Mouse (Mus musculus) bone marrow, adult 2 months (tissue): ENCODE data around the gene Cdipt. TPM values are rescaled to one million over a fixed set of nuclear protein-coding genes. Genes with fewer than 3 reads are reported as not detected.

Experiments
- H3K27ac ChIP-seq: fragments of 200-500 bp; 2 replicates; pipeline ENCODE4 v1.5.1; 2012; ENCODE audit warnings: low read depth, mild to moderate bottlenecking, control low read depth, inconsistent platforms, low read length; ENCODE audit not compliant: control insufficient read depth, poor library complexity, insufficient read depth
- H3K4me1 ChIP-seq: fragments of 200-500 bp; 2 replicates; pipeline ENCODE4 v1.6.1; 2011; ENCODE audit warnings: low read length; ENCODE audit not compliant: control insufficient read depth, insufficient read depth
- H3K4me3 ChIP-seq: fragments of 200-500 bp; replicated peaks from 2 replicates; pipeline ENCODE3; 2011; ENCODE audit warnings: mild to moderate bottlenecking, low read depth, low read length, control low read depth; ENCODE audit not compliant: control insufficient read depth
- CTCF ChIP-seq: fragments of 200-500 bp; IDR thresholded peaks from 2 replicates; pipeline ENCODE4 v1.5.1; 2011; ENCODE audit warnings: low read length, control low read depth; ENCODE audit not compliant: control insufficient read depth, insufficient read depth
- POLR2A ChIP-seq: fragments of 200-500 bp; IDR thresholded peaks from 2 replicates; pipeline ENCODE4 v1.6.1; 2011; ENCODE audit warnings: low read depth, mild to moderate bottlenecking, control low read depth, low read length, borderline replicate concordance; ENCODE audit not compliant: control insufficient read depth
- WGBS: fragments of 180-500 bp; shearing (Covaris S2); methylation state at CpG from one replicate; pipeline ENCODE4 v1.1.7; 2018; 5-methylcytosine and 5-hydroxymethylcytosine counted together
- polyA plus RNA-seq: library from polyadenylated mRNA; stranded (reverse); fragments of >200 nt; gene quantifications from 2 replicates; pipeline ENCODE4 v1.2.4, GENCODE M21; 2011; ENCODE audit warnings: low replicate concordance; ENCODE audit not compliant: missing spikeins, insufficient read depth, insufficient read length

Cdipt gene
- polyA plus RNA-seq, 1 experiment, result 89.1 TPM

GRCm38 (mm10) chr7:127022528-127023271 lies 47.0 kb downstream of the Cdipt start:
- H3K4me1 ChIP-seq, result peaks cover 10% of the 10 kb centered on the region
- H3K4me3 ChIP-seq, result no peak overlapping the region
- TF ChIP-seq POLR2A (no peak), CTCF (no peak)
- 76% methylated on average over 7 of the region's 7 CpGs for WGBS
- H3K27ac ChIP-seq, result no peak overlapping the region

DNA sequence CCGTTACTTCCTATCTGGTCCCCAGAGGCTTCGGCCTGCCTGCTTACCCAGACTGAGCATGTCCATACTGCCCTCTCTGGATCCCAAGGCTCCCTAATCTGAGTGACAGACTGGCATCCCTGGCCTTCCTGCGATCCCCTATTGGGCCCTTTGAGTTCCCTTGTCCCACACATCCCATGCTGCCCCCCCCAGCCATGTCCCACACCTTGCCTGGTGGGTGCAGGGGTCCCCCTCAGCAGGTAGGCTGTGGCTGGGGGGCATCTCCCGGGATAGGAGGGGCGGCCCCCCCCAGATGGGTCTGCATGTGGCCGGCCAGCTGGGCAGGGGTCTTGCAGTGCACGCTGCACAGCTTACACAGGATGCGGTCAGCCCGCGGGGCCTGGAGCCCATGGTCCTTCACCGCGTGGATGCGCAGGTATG lies 47.6 kb downstream of the Cdipt start:
- H3K4me3 ChIP-seq, result no peak overlapping the region
- no peak overlapping the region for H3K27ac ChIP-seq
- TF ChIP-seq CTCF (no peak), POLR2A (no peak)
- 75% methylated on average over 13 of the region's 13 CpGs for WGBS
- H3K4me1 ChIP-seq, result peaks cover 14% of the 10 kb centered on the region

GRCm38 (mm10) chr7:127023896-127024690 lies 48.4 kb downstream of the Cdipt start:
- Histone ChIP-seq H3K4me1 (peaks cover 14% of the 10 kb centered on the region), H3K4me3 (peak overlapping the region; percentile 63), H3K27ac (peak overlapping the region; percentile 98)
- 15% methylated on average over 19 of the region's 19 CpGs for WGBS
- no peak for TF ChIP-seq CTCF
- TF ChIP-seq POLR2A, result no peak

- Histone ChIP-seq H3K4me1 (peaks cover 14% of the 10 kb centered on the region), H3K4me3 (peak overlapping the region; percentile 63)
- TF ChIP-seq CTCF (peak; percentile 87), POLR2A (peak; percentile 76)
Observed at GRCm38 (mm10) chr7:127024755-127025555, 49.2 kb downstream of the Cdipt start.

GRCm38 (mm10) chr7:127025556-127026160 lies 49.9 kb downstream of the Cdipt start:
- TF ChIP-seq POLR2A, result no peak
- TF ChIP-seq CTCF, result no peak
- Histone ChIP-seq H3K4me1 (peaks cover 14% of the 10 kb centered on the region), H3K27ac (peak overlapping the region; percentile 98), H3K4me3 (peak overlapping the region; percentile 63)
- WGBS, result 1% methylated on average over 59 of the region's 65 CpGs

More at GRCm38 (mm10) chr7:127024755-127025555, 49.2 kb downstream of the Cdipt start:
- WGBS, result under 1% methylated on average over 30 of the region's 30 CpGs
- peak overlapping the region; percentile 98 for H3K27ac ChIP-seq

DNA sequence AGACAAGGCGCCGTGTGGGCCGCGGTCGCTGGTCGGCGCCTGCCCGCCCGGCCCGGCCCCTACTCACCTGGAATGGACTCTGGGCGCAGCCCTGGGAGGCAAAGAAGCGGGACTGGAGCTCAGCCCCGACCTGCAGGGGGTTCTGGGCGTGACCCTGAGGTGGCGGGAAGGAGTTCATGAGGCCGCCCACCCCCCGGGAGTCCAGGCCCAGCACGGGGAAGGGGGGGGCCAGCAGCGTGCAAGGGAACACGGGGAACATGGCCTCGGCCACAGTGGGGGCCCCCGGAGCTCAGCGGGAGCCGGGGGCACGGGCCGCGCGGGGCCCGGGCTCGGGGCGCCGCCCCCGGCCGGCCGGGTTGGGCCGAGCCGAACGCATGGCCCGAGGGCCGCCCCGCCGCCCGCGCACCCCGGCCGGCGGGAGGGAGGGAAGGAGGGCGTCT lies 50.5 kb downstream of the Cdipt start:
- under 1% methylated on average over 38 of the region's 48 CpGs for WGBS
- Histone ChIP-seq H3K27ac (peak overlapping the region; percentile 98), H3K4me1 (peaks cover 13% of the 10 kb centered on the region), H3K4me3 (peak overlapping the region; percentile 63)
- TF ChIP-seq CTCF (no peak), POLR2A (no peak)

- WGBS, result no CpG with 5 or more reads among the region's 48 CpGs
- H3K4me3 ChIP-seq, result peak overlapping the region; percentile 77
- TF ChIP-seq CTCF (no peak), POLR2A (peak; percentile 8; the same call in 1 of the 2 replicates)
- H3K27ac ChIP-seq, result peak overlapping the region; percentile 98
- peaks cover 13% of the 10 kb centered on the region for H3K4me1 ChIP-seq
Observed at GRCm38 (mm10) chr7:127026616-127026983, 50.9 kb downstream of the Cdipt start.
